Mouse (Mus musculus) ovary, postnatal 36 days (tissue): ENCODE data around the gene Slc36a1.

Experiments used
- DNase-seq: peaks from one replicate; pipeline ENCODE4 v3.0.0; 2022; ENCODE audit warnings: low spot score, mixed read lengths

Slc36a1 gene

GRCm38 (mm10) chr11:55204159-55204596 lies at the start of gene Slc36a1:
Gene Slc36a1, plus strand, starts transcription at chr11:55204350.
- DNase-seq: peak; percentile 94

- no peak for DNase-seq
Measured at GRCm38 (mm10) chr11:55154398-55155069, 49.6 kb upstream of the Slc36a1 start.

- no peak for DNase-seq
Measured at GRCm38 (mm10) chr11:55155070-55155421, 49.1 kb upstream of the Slc36a1 start.

- DNase-seq: peak; percentile 76
Measured at GRCm38 (mm10) chr11:55158785-55159359, 45.3 kb upstream of the Slc36a1 start.

GRCm38 (mm10) chr11:55162670-55163069 lies 41.5 kb upstream of the Slc36a1 start:
- peak; percentile 47 for DNase-seq

- DNase-seq: peak; percentile 37
Measured at GRCm38 (mm10) chr11:55164723-55165122, 39.4 kb upstream of the Slc36a1 start.

- DNase-seq: no peak
Measured at GRCm38 (mm10) chr11:55165748-55166147, 38.4 kb upstream of the Slc36a1 start.

GRCm38 (mm10) chr11:55168504-55168903 lies 35.6 kb upstream of the Slc36a1 start:
- no peak for DNase-seq

- DNase-seq: no peak
Measured at GRCm38 (mm10) chr11:55168914-55169313, 35.2 kb upstream of the Slc36a1 start.

- no peak for DNase-seq
Measured at GRCm38 (mm10) chr11:55170501-55170900, 33.6 kb upstream of the Slc36a1 start.

GRCm38 (mm10) chr11:55178830-55179229 lies 25.3 kb upstream of the Slc36a1 start:
- DNase-seq: no peak

- DNase-seq: no peak
Measured at GRCm38 (mm10) chr11:55179856-55180255, 24.3 kb upstream of the Slc36a1 start.

GRCm38 (mm10) chr11:55183124-55183523 lies 21.0 kb upstream of the Slc36a1 start:
- DNase-seq: no peak

- DNase-seq: no peak
Measured at GRCm38 (mm10) chr11:55184246-55184645, 19.9 kb upstream of the Slc36a1 start.

- DNase-seq: peak; percentile 30
Measured at GRCm38 (mm10) chr11:55184733-55185291, 19.3 kb upstream of the Slc36a1 start, which contains the start of gene Slc36a2. Gene Slc36a2, minus strand, starts transcription at chr11:55185077.

- no peak for DNase-seq
Measured at GRCm38 (mm10) chr11:55187292-55187691, 16.9 kb upstream of the Slc36a1 start.

- no peak for DNase-seq
Measured at GRCm38 (mm10) chr11:55187777-55188176, 16.4 kb upstream of the Slc36a1 start.

- DNase-seq: no peak
Measured at GRCm38 (mm10) chr11:55190216-55190615, 13.9 kb upstream of the Slc36a1 start.

- DNase-seq: no peak
Measured at GRCm38 (mm10) chr11:55197086-55197485, 7.1 kb upstream of the Slc36a1 start.

- DNase-seq: no peak
Measured at GRCm38 (mm10) chr11:55197740-55198510, 6.2 kb upstream of the Slc36a1 start.

- no peak for DNase-seq
Measured at GRCm38 (mm10) chr11:55204602-55205001, 452 bp downstream of the Slc36a1 start.

GRCm38 (mm10) chr11:55208001-55208690 lies 4.0 kb downstream of the Slc36a1 start:
- DNase-seq: no peak
